Mouse (Mus musculus) midbrain, postnatal 0 days (tissue): ENCODE data around the gene Midn. TPM values are rescaled to one million over a fixed set of nuclear protein-coding genes. Genes with fewer than 3 reads are reported as not detected.

Experiments used
- ATAC-seq: fragments of 200-750 bp; cut with Nextera tagmentation; 2 replicates; pipeline ENCODE4 v1.8.0; 2017; ENCODE audit warnings: moderate number of reproducible peaks, mild to moderate bottlenecking, moderate TSS enrichment, moderate library complexity; ENCODE audit not compliant: low FRiP score
- DNase-seq: peaks from one replicate; pipeline ENCODE4 v3.0.0-alpha.2; 2015; ENCODE audit warnings: low spot score
- H3K27ac ChIP-seq: fragments of 300-500 bp; sonication (generic); 2 replicates; pipeline ENCODE4 v1.5.1; 2014; ENCODE audit warnings: low read depth, mild to moderate bottlenecking, low read length, mixed read lengths
- H3K27me3 ChIP-seq: fragments of 300-500 bp; sonication (generic); 2 replicates; pipeline ENCODE4 v1.6.1; 2014; ENCODE audit warnings: low read length, control low read depth, mixed read lengths; ENCODE audit not compliant: insufficient read depth
- H3K36me3 ChIP-seq: fragments of 300-500 bp; sonication (generic); 2 replicates; pipeline ENCODE4 v1.6.1; 2014; ENCODE audit warnings: low read length, control low read depth, mixed read lengths; ENCODE audit not compliant: insufficient read depth
- H3K4me1 ChIP-seq: fragments of 300-500 bp; sonication (generic); 2 replicates; pipeline ENCODE4 v1.6.1; 2014; ENCODE audit warnings: mild to moderate bottlenecking, control low read depth, antibody characterized with exemption, low read length, mixed read lengths; ENCODE audit not compliant: insufficient read depth
- H3K4me2 ChIP-seq: fragments of 300-500 bp; sonication (generic); 2 replicates; pipeline ENCODE4 v1.6.1; 2014; ENCODE audit warnings: low read depth, mild to moderate bottlenecking, low read length, mixed read lengths; ENCODE audit not compliant: poor library complexity, severe bottlenecking
- H3K4me3 ChIP-seq: fragments of 300-500 bp; sonication (generic); 2 replicates; pipeline ENCODE4 v1.5.1; 2014; ENCODE audit warnings: low read depth, mild to moderate bottlenecking, low read length, moderate library complexity
- H3K9ac ChIP-seq: fragments of 300-500 bp; sonication (generic); replicated peaks from 2 replicates; pipeline ENCODE4 v1.6.1; 2014; ENCODE audit warnings: mild to moderate bottlenecking, low read length, moderate library complexity, mixed read lengths; ENCODE audit not compliant: poor library complexity, severe bottlenecking
- H3K9me3 ChIP-seq: fragments of 300-500 bp; sonication (generic); 2 replicates; pipeline ENCODE4 v1.6.1; 2016; ENCODE audit warnings: low read length, control low read depth
- CTCF ChIP-seq: IDR thresholded peaks from 2 replicates; pipeline ENCODE4 v1.5.1; 2016; ENCODE audit warnings: antibody characterized with exemption, mild to moderate bottlenecking
- WGBS: fragments of 180-500 bp; shearing (Covaris S2); extraction: QIAGEN DNeasy Blood & Tissue Kit; methylation state at CpG from one replicate; pipeline ENCODE4 v1.1.7; 2014; 5-methylcytosine and 5-hydroxymethylcytosine counted together
- polyA plus RNA-seq: library from polyadenylated mRNA; unstranded; fragments of >200 nt; fragmentation: Nextera tagmentation; extraction: Ambion mirVana; gene quantifications from 2 replicates; pipeline ENCODE4 v1.2.1, GENCODE M21; 2015
- total RNA-seq: library from RNA; depleted of rRNA; stranded (reverse); fragments of >200 nt; gene quantifications from 2 replicates; pipeline ENCODE4 v1.2.3, GENCODE M21; 2014

The Midn gene
- total and polyA plus RNA-seq, 2 experiments from 2014 or later, result 17.2 to 143 TPM

DNA sequence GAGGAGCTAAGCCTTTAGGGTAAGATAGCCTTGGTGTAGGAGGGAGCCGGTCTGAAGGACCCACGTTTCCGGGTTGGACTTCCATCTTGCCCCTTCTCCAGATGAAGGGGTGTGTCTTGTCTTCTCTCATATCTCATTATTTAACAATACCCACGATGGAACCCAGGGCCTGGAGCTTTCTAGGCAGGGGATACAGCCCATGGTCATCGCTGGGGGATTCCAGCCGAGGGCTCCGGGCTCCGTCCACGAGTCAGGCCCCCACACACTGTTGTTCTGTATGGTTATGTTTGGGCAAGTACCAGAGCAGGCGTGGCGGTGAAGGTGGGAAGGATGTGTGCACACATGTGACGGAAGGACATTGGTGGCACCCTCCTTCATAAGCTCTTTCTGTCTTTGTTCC is 3.9 kb upstream of the Midn start:
- Histone ChIP-seq H3K27me3 (no peaks in the 10 kb centered on the region), H3K9me3 (no peaks in the 10 kb centered on the region), H3K4me3 (no peak overlapping the region), H3K27ac (no peak overlapping the region), H3K4me2 (no peak overlapping the region), H3K9ac (no peak overlapping the region), H3K36me3 (peaks cover 15% of the 10 kb centered on the region), H3K4me1 (peaks cover 5% of the 10 kb centered on the region; the same call in 1 of the 2 replicates)
- DNase-seq, result no peak
- no peak for TF ChIP-seq CTCF
- 91% methylated on average over 12 of the region's 12 CpGs for WGBS
- no peak for ATAC-seq

DNA sequence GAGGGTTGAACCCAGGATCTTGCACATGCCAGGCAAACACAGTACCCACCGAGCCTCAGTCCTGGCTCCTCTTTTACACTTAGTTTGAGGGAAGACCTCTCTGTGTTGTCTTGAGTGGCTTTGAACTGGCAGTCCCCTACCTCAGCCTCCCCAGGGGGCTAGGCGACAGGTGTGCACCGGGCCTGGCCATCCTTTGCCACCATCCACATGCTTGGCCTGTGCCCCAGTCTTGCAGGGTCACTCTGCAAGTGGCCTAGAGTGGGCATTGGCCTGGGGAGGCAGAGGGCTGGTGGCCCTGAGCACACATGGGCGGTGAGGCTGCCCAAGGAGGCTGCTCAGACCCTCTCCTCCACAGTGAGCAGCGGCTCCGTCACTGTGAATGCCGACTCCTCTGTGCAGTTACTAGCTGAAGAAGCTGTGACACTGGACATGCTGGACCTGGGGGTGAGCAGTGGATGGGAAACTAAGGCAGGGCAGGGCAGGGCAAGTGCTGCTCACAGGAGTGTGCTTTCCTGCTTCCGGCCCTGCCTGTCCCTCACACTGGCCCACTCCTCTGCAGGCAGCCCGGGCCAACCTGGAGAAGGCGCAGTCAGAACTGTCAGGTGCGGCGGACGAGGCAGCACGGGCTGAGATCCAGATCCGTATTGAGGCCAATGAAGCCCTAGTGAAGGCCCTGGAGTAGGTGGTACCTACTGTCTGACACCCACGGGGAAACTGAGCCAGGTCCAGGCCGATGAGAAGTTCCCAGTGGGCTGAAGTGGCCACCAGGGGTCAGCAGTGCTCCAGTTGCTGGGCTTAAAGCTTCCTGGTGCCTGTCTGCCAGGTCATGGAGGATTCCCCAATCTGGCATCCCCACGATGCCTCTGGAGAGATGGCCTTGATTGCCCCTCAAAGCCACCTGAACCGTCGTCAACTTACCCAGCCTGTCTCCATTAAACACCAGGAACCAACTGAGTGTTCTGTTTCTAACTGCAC is 2.9 kb upstream of the Midn start:
- Histone ChIP-seq H3K27me3 (no peaks in the 10 kb centered on the region), H3K36me3 (peaks cover 15% of the 10 kb centered on the region), H3K4me1 (peaks cover 5% of the 10 kb centered on the region; the same call in 1 of the 2 replicates), H3K9ac (no peak overlapping the region), H3K4me3 (no peak overlapping the region), H3K27ac (no peak overlapping the region), H3K9me3 (no peaks in the 10 kb centered on the region), H3K4me2 (no peak overlapping the region)
- DNase-seq (peak; percentile 73), ATAC-seq (no peak)
- WGBS, result 67% methylated on average over 20 of the region's 20 CpGs
- peak; percentile 84 for TF ChIP-seq CTCF

DNA sequence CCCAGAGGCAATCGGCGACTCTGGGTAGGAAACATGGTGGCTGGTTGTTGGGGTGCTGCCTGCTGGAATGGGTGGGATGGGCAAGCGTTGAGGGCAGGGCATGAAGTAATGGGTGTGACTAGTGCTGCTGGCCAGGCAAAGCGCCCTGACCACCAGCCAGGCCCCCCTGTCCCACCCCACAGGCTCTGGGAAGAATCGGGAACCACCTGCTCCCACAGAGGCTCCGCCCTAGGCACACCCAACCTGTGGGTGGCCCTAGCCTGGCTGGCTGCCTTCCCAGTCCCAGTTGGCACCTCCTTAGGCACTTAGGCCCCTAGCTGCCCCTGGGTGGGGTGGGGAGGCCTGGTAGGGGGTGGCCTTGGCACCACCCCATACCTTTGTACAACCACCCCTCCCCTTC is 2.2 kb upstream of the Midn start:
- Histone ChIP-seq H3K36me3 (peaks cover 15% of the 10 kb centered on the region), H3K9ac (no peak overlapping the region), H3K4me3 (no peak overlapping the region), H3K4me2 (no peak overlapping the region), H3K9me3 (no peaks in the 10 kb centered on the region), H3K27me3 (no peaks in the 10 kb centered on the region), H3K27ac (no peak overlapping the region), H3K4me1 (peaks cover 5% of the 10 kb centered on the region; the same call in 1 of the 2 replicates)
- DNase-seq, result no peak
- ATAC-seq, result no peak
- 85% methylated on average over 6 of the region's 6 CpGs for WGBS
- no peak for TF ChIP-seq CTCF

DNA sequence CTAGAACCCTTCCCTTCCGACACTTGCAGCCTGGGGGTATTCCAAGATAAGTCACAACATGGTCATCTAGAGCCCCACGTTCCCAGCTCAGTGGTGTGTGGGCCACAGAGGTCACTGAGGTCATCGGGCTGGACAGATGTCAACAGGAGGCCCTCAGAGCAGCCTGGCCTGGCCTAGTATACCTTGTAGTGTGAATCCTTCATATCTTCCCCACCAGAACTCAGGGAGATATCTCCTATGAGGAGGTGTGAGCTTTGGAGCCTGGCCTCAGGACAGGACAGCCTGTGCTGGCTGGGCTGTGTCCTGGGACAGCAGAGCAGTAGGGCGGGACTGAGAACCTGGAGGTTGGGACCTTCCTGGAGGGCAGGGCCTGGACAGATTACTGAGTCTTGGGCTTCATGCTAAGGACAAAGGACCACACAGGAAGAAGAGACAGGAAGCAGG is 1.5 kb upstream of the Midn start:
- Histone ChIP-seq H3K36me3 (peaks cover 15% of the 10 kb centered on the region), H3K9ac (no peak overlapping the region), H3K9me3 (no peaks in the 10 kb centered on the region), H3K27ac (no peak overlapping the region), H3K4me1 (peaks cover 5% of the 10 kb centered on the region; the same call in 1 of the 2 replicates), H3K4me2 (no peak overlapping the region), H3K4me3 (no peak overlapping the region), H3K27me3 (no peaks in the 10 kb centered on the region)
- DNase-seq (no peak), ATAC-seq (no peak)
- no peak for TF ChIP-seq CTCF
- WGBS, result 76% methylated on average over 4 of the region's 4 CpGs

DNA sequence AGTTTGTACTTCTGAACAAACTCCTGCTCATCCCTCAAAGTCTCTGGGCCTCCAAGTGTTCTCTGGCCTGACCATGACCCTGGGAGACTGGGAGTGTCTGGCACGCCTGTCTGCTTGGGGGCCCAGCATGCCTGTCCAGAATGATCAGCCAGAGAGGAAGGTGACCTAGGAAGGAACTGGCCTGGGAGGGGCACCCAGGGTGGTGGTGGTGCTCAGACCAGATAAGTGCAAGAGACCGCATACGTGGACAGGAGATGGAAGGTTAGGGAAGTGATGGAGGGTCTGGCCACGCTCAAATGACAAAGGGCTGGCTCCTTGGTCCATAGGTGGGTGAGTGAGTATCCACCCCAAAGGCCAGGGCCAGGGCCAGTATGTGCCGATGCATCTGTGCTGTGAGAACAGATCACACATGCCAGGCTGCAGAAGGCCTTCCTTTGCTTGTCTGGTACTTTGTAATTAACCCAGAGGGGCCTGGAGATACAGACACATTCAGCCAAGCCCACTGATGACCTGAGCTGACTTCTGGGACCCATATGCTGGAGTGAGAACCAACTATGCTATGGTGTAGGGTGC is 840 bp upstream of the Midn start:
- no peak for ATAC-seq
- Histone ChIP-seq H3K27ac (peak overlapping the region; percentile 100), H3K27me3 (no peaks in the 10 kb centered on the region), H3K4me1 (peaks cover 11% of the 10 kb centered on the region; the same call in 1 of the 2 replicates), H3K36me3 (peaks cover 19% of the 10 kb centered on the region), H3K9ac (no peak overlapping the region), H3K4me2 (peak overlapping the region; percentile 90), H3K4me3 (no peak overlapping the region; the same call in 1 of the 2 replicates), H3K9me3 (no peaks in the 10 kb centered on the region)
- DNase-seq, result no peak
- TF ChIP-seq CTCF, result no peak
- WGBS, result 66% methylated on average over 5 of the region's 5 CpGs
